Mouse (Mus musculus): ENCODE data around the gene Gm17078.
A peak's percentile ranks its signal among the peaks of the same experiment; 100 is the strongest.
"Not testable (repeated sequence)": the region's sequence is repeated elsewhere in the genome, so short reads cannot be mapped to it uniquely, and the experiment has no call there.

Gene Gm17078

GRCm38 (mm10) chr14:51611210-51611609, at the start of gene Gm17078:
TSS of gene Gm17078 (minus strand) at chr14:51611310.
- DNase-seq (ENCODE audit: low spot score in 2 of 2), result no peak

GRCm38 (mm10) chr14:51635566-51635965, 24.5 kb upstream of the Gm17078 start, which contains the start of gene Gm4181:
TSS of gene Gm4181 (minus strand) at chr14:51635666.
- not testable (repeated sequence) for DNase-seq (ENCODE audit: low spot score in 2 of 2)

GRCm38 (mm10) chr14:51632426-51632825, 21.3 kb upstream of the Gm17078 start:
- peak; percentile 5 to 16 for DNase-seq (ENCODE audit: low spot score in 2 of 2)

- not testable (repeated sequence) for DNase-seq (ENCODE audit: low spot score in 2 of 2)
Observed at GRCm38 (mm10) chr14:51592039-51592438, 19.1 kb downstream of the Gm17078 start, which contains the start of gene Gm17174. TSS of gene Gm17174 (minus strand) at chr14:51592139.

- DNase-seq (ENCODE audit: low spot score in 2 of 2), result not testable (repeated sequence)
Observed at GRCm38 (mm10) chr14:51573963-51574362, 37.1 kb downstream of the Gm17078 start, which contains the start of gene Gm17175. TSS of gene Gm17175 (minus strand) at chr14:51574063.

All from urinary bladder, postnatal 36 days (tissue).